Mouse (Mus musculus) G1E (cell line): ENCODE measurements at regions not wholly inside any gene's neighbourhood (a gene's known extent, or its start where the extent isn't known, plus 50 kb on each side); places are given as distances from the start of the nearest gene placed in this dataset.

Experiments
- ATAC-seq: 2 replicates; pipeline ENCODE4 v1.8.0; 2016; ENCODE audit warnings: mild to moderate bottlenecking; ENCODE audit not compliant: insufficient number of reproducible peaks, poor library complexity, low FRiP score, severe bottlenecking; ENCODE audit errors: extremely low read depth
- DNase-seq: peaks from one replicate; pipeline ENCODE4 v3.0.0; 2012; ENCODE audit warnings: low spot score
- H3K27me3 ChIP-seq: 2 replicates; pipeline ENCODE4 v1.6.1; 2012; ENCODE audit warnings: mild to moderate bottlenecking, low read length, inconsistent platforms; ENCODE audit not compliant: insufficient read depth
- H3K36me3 ChIP-seq: replicated peaks from 2 replicates; pipeline ENCODE3; 2012; ENCODE audit warnings: mild to moderate bottlenecking, inconsistent platforms
- H3K4me1 ChIP-seq: 2 replicates; pipeline ENCODE4 v1.6.1; 2012; ENCODE audit warnings: low read depth, low read length, inconsistent platforms, mixed read lengths; ENCODE audit not compliant: insufficient read depth
- H3K4me3 ChIP-seq: 2 replicates; pipeline ENCODE4 v1.5.1; 2012; ENCODE audit warnings: low read depth, mild to moderate bottlenecking, inconsistent platforms, low read length, moderate library complexity, mixed read lengths
- H3K9me3 ChIP-seq: replicated peaks from 2 replicates; pipeline ENCODE4 v1.6.1; 2012; ENCODE audit warnings: inconsistent platforms
- CTCF ChIP-seq: IDR thresholded peaks from 2 replicates; pipeline ENCODE4 v1.5.1; 2012; ENCODE audit warnings: low read depth, low read length, inconsistent platforms, mixed read lengths
- GATA1 ChIP-seq: IDR thresholded peaks from 2 replicates; pipeline ENCODE4 v1.6.1; 2012; ENCODE audit warnings: borderline replicate concordance, low read length, inconsistent platforms, mixed read lengths
- GATA2 ChIP-seq: IDR thresholded peaks from 2 replicates; pipeline ENCODE4 v1.6.1; 2012; ENCODE audit warnings: low read depth, low read length, inconsistent platforms, borderline replicate concordance
- POLR2AphosphoS5 ChIP-seq: IDR thresholded peaks from 2 replicates; pipeline ENCODE4 v1.6.1; 2012; ENCODE audit warnings: low read depth, low read length, inconsistent platforms; ENCODE audit not compliant: insufficient replicate concordance
- TAL1 ChIP-seq: conservative IDR thresholded peaks from 2 replicates; pipeline ENCODE4 v1.6.1; 2012; ENCODE audit warnings: low read depth, low read length, inconsistent platforms, mixed read lengths

- ATAC-seq (no peak), DNase-seq (no peak)
- TF ChIP-seq GATA2: no peak
- no peak for TF ChIP-seq GATA1
- no peak for TF ChIP-seq POLR2AphosphoS5
- no peak for TF ChIP-seq CTCF
- no peak for TF ChIP-seq TAL1
- H3K36me3 ChIP-seq: no peaks in the 10 kb centered on the region
- no peaks in the 10 kb centered on the region for H3K4me1 ChIP-seq
- no peak overlapping the region for H3K4me3 ChIP-seq
- H3K27me3 ChIP-seq: no peaks in the 10 kb centered on the region
- no peaks in the 10 kb centered on the region for H3K9me3 ChIP-seq
These were observed 207.6 kb upstream of the Steap1 start for GRCm38 (mm10) chr5:5956716-5957115.

GRCm38 (mm10) chr5:5955783-5956182, 206.7 kb upstream of the Steap1 start:
- Histone ChIP-seq H3K27me3 (no peaks in the 10 kb centered on the region), H3K4me3 (no peak overlapping the region), H3K4me1 (no peaks in the 10 kb centered on the region), H3K36me3 (no peaks in the 10 kb centered on the region), H3K9me3 (no peaks in the 10 kb centered on the region)
- DNase-seq: no peak
- TF ChIP-seq TAL1: no peak
- no peak for TF ChIP-seq CTCF
- no peak for TF ChIP-seq GATA2
- ATAC-seq: no peak

- no peaks in the 10 kb centered on the region for H3K27me3 ChIP-seq
- ATAC-seq (no peak), DNase-seq (no peak)
- no peaks in the 10 kb centered on the region for H3K36me3 ChIP-seq
- TF ChIP-seq TAL1 (no peak), CTCF (no peak), GATA1 (no peak), POLR2AphosphoS5 (no peak), GATA2 (no peak)
- H3K4me1 ChIP-seq: no peaks in the 10 kb centered on the region
- H3K9me3 ChIP-seq: no peaks in the 10 kb centered on the region
- H3K4me3 ChIP-seq: no peak overlapping the region
These were observed 176.7 kb upstream of the Steap1 start for GRCm38 (mm10) chr5:5925796-5926195.

GRCm38 (mm10) chr5:5916427-5916826, 167.3 kb upstream of the Steap1 start:
- no peak for TF ChIP-seq TAL1
- TF ChIP-seq CTCF: no peak
- TF ChIP-seq POLR2AphosphoS5: no peak
- TF ChIP-seq GATA2: no peak
- no peak for TF ChIP-seq GATA1

GRCm38 (mm10) chr5:5889376-5889775, 140.2 kb upstream of the Steap1 start:
- Histone ChIP-seq H3K27me3 (0 out of 2 replicates have a peak, but pooled peaks cover 4% of the 10 kb centered on the region), H3K9me3 (no peaks in the 10 kb centered on the region), H3K36me3 (no peaks in the 10 kb centered on the region), H3K4me1 (no peaks in the 10 kb centered on the region), H3K4me3 (no peak overlapping the region)
- ATAC-seq (no peak), DNase-seq (no peak)
- TF ChIP-seq POLR2AphosphoS5 (no peak), TAL1 (no peak), GATA1 (no peak), CTCF (no peak), GATA2 (no peak)

More at GRCm38 (mm10) chr5:5916427-5916826, 167.3 kb upstream of the Steap1 start:
- ATAC-seq (no peak), DNase-seq (no peak)
- no peak overlapping the region for H3K4me3 ChIP-seq
- no peaks in the 10 kb centered on the region for H3K9me3 ChIP-seq
- no peaks in the 10 kb centered on the region for H3K36me3 ChIP-seq
- H3K27me3 ChIP-seq: peaks cover 6% of the 10 kb centered on the region; the same call in 1 of the 2 replicates
- H3K4me1 ChIP-seq: no peaks in the 10 kb centered on the region

GRCm38 (mm10) chr5:5873425-5873824, 124.3 kb upstream of the Steap1 start:
- Histone ChIP-seq H3K4me3 (no peak overlapping the region), H3K36me3 (no peaks in the 10 kb centered on the region), H3K4me1 (no peaks in the 10 kb centered on the region), H3K9me3 (no peaks in the 10 kb centered on the region), H3K27me3 (0 out of 2 replicates have a peak, but pooled peaks cover 2% of the 10 kb centered on the region)
- DNase-seq (no peak), ATAC-seq (no peak)
- TF ChIP-seq CTCF (no peak), TAL1 (no peak), POLR2AphosphoS5 (no peak)

- H3K9me3 ChIP-seq: no peaks in the 10 kb centered on the region
- no peak for ATAC-seq
- H3K4me3 ChIP-seq: no peak overlapping the region
- TF ChIP-seq GATA1: no peak
- TF ChIP-seq GATA2: no peak
- TF ChIP-seq POLR2AphosphoS5: no peak
- no peak for TF ChIP-seq TAL1
- no peak for TF ChIP-seq CTCF
- no peaks in the 10 kb centered on the region for H3K36me3 ChIP-seq
- H3K27me3 ChIP-seq: 0 out of 2 replicates have a peak, but pooled peaks cover 2% of the 10 kb centered on the region
- H3K4me1 ChIP-seq: no peaks in the 10 kb centered on the region
- DNase-seq: no peak
These were observed 107.1 kb upstream of the Steap1 start for GRCm38 (mm10) chr5:5856146-5856724.
